Mouse (Mus musculus) MEL (cell line): ENCODE data around the gene Kcnc4.

Experiments
- CHD1 ChIP-seq: IDR thresholded peaks from 2 replicates; pipeline ENCODE4 v1.6.1; 2012; ENCODE audit warnings: low read depth, mild to moderate bottlenecking, inconsistent platforms, low read length, improper control_type of control experiment
- CTCF ChIP-seq, 3 experiments: IDR thresholded peaks in 2 of 3; conservative IDR thresholded peaks in 1 of 3; 2 replicates each; pipeline ENCODE4 v1.5.1; 2011 to 2012; ENCODE audit warnings: low read length in 3 of 3, low read depth in 2 of 3, mild to moderate bottlenecking in 2 of 3, improper control_type of control experiment in 1 of 3, inconsistent platforms in 1 of 3, mixed read lengths in 1 of 3, moderate library complexity in 1 of 3; ENCODE audit not compliant: control insufficient read depth in 1 of 3, insufficient read depth in 1 of 3, poor library complexity in 1 of 3, severe bottlenecking in 1 of 3
- GABPA ChIP-seq: IDR thresholded peaks from 2 replicates; pipeline ENCODE4 v1.6.1; 2012; ENCODE audit warnings: low read depth, mild to moderate bottlenecking, inconsistent platforms, low read length, improper control_type of control experiment, moderate library complexity
- GATA1 ChIP-seq: IDR thresholded peaks from 2 replicates; pipeline ENCODE4 v1.6.1; 2011; ENCODE audit warnings: low read depth, low read length, improper control_type of control experiment
- HCFC1 ChIP-seq: IDR thresholded peaks from 2 replicates; pipeline ENCODE4 v1.6.1; 2012; ENCODE audit warnings: low read depth, mild to moderate bottlenecking, inconsistent platforms, low read length, improper control_type of control experiment, moderate library complexity
- MAX ChIP-seq: IDR thresholded peaks from 2 replicates; pipeline ENCODE4 v1.6.1; 2011; ENCODE audit warnings: low read length, improper control_type of control experiment
- POLR2A ChIP-seq, 2 experiments: IDR thresholded peaks; 2 replicates each; pipeline ENCODE4 v1.6.1; 2011 to 2012; ENCODE audit warnings: low read length in 2 of 2, mild to moderate bottlenecking in 2 of 2, control low read depth in 1 of 2, improper control_type of control experiment in 1 of 2, low read depth in 1 of 2, moderate library complexity in 1 of 2; ENCODE audit not compliant: control insufficient read depth in 1 of 2, insufficient read depth in 1 of 2, poor library complexity in 1 of 2
- POLR2AphosphoS5 ChIP-seq: IDR thresholded peaks from 2 replicates; pipeline ENCODE4 v1.6.1; 2012; ENCODE audit warnings: low read depth, borderline replicate concordance, mild to moderate bottlenecking, inconsistent platforms, low read length, moderate library complexity, mixed read lengths
- ZKSCAN1 ChIP-seq: IDR thresholded peaks from 2 replicates; pipeline ENCODE4 v1.6.1; 2012; ENCODE audit warnings: low read depth, mild to moderate bottlenecking, inconsistent platforms, low read length, improper control_type of control experiment, moderate library complexity

DNA sequence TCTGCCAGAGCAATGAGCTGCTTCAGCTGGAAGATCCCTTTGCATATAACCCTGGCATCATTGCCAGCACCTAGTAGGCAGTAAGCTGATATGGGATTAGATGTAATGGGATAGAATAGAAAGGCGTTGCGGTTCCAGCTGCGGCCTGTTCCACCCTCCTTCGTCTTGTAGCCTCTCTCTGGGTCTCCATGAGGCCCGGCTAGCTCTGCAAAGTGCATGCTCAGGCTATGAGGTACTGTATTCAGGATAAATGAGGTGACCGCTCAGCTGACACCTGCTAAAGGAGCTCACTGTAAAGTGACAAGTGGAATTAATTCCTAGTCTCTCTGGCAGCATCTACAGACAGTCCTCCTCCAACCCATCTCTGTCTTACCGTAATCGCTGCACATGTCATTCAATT lies 46.8 kb downstream of the Kcnc4 start:
- TF ChIP-seq GATA1 = no peak
- no peak for TF ChIP-seq CTCF (IDR thresholded peaks at IDR 0.05 in 2 of 3, conservative IDR thresholded peaks at IDR 0.05 in 1 of 3; ENCODE audit: control insufficient read depth in 1 of 3, insufficient read depth in 1 of 3, low read depth in 2 of 3, low read length in 3 of 3, poor library complexity in 1 of 3, severe bottlenecking in 1 of 3)
- no peak for TF ChIP-seq POLR2A (IDR thresholded peaks at IDR 0.05; ENCODE audit: control insufficient read depth in 1 of 2, insufficient read depth in 1 of 2, low read depth in 1 of 2, low read length in 2 of 2, poor library complexity in 1 of 2)
- TF ChIP-seq HCFC1 = no peak
- no peak for TF ChIP-seq CHD1
- TF ChIP-seq MAX = no peak
- TF ChIP-seq POLR2AphosphoS5 = no peak
- no peak for TF ChIP-seq ZKSCAN1
- TF ChIP-seq GABPA = no peak
